Mouse (Mus musculus): ENCODE measurements around the gene Bod1.

DNA sequence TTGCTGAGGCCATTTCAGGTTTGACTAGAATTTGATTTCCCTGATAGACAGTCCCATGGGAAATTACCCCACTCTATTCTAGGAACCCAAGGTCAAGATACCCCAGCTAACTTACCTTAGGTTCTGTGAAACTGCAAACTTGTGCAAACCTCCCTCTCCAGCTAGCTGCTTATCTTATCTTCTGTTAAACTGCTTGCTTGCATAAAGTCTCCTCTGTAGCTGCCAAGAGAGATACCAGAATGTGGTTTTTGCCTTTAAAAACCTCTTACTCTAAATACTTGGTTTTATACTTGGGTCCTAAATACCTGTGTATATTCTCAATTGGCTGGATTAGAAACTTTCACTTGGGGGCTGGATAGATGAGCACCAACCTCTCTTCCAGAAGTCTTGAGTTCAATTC lies 36.1 kb upstream of the Bod1 start:
- no peak for TF ChIP-seq CTCF (conservative IDR thresholded peaks at IDR 0.05; ENCODE audit: low read length)
- no peak for TF ChIP-seq POU5F1 (IDR thresholded peaks at IDR 0.05; ENCODE audit: borderline replicate concordance, low read length)
